Mouse (Mus musculus) hindbrain, embryonic 16.5 days (tissue): ENCODE data around the gene Ctdnep1. TPM values are rescaled to one million over a fixed set of nuclear protein-coding genes. Genes with fewer than 3 reads are reported as not detected.

Source experiments
- ATAC-seq: fragments of 200-750 bp; cut with Nextera tagmentation; 2 replicates; pipeline ENCODE4 v1.8.0; 2017; ENCODE audit warnings: moderate TSS enrichment, moderate library complexity
- H3K27ac ChIP-seq: fragments of 300-500 bp; sonication (generic); 2 replicates; pipeline ENCODE4 v1.5.1; 2014; ENCODE audit warnings: low read depth, mild to moderate bottlenecking, control low read depth, low read length, moderate library complexity
- H3K27me3 ChIP-seq: fragments of 300-500 bp; sonication (generic); replicated peaks from 2 replicates; pipeline ENCODE4 v1.6.1; 2014; ENCODE audit warnings: low read length; ENCODE audit not compliant: control insufficient read depth, insufficient read depth
- H3K36me3 ChIP-seq: fragments of 300-500 bp; sonication (generic); 2 replicates; pipeline ENCODE4 v1.6.1; 2014; ENCODE audit warnings: mild to moderate bottlenecking, low read length, moderate library complexity, mixed read lengths; ENCODE audit not compliant: control insufficient read depth, insufficient read depth
- H3K4me1 ChIP-seq: fragments of 300-500 bp; sonication (generic); 2 replicates; pipeline ENCODE4 v1.6.1; 2014; ENCODE audit warnings: low read depth, low read length; ENCODE audit not compliant: control insufficient read depth, insufficient read depth
- H3K4me2 ChIP-seq: fragments of 300-500 bp; sonication (generic); 2 replicates; pipeline ENCODE4 v1.6.1; 2014; ENCODE audit warnings: mild to moderate bottlenecking, low read length, control low read depth, moderate library complexity
- H3K4me3 ChIP-seq: fragments of 300-500 bp; sonication (generic); 2 replicates; pipeline ENCODE4 v1.5.1; 2014; ENCODE audit warnings: mild to moderate bottlenecking, low read length, control low read depth, moderate library complexity
- H3K9ac ChIP-seq: fragments of 300-500 bp; sonication (generic); 2 replicates; pipeline ENCODE4 v1.6.1; 2014; ENCODE audit warnings: low read depth, mild to moderate bottlenecking, control low read depth, low read length, moderate library complexity
- H3K9me3 ChIP-seq: fragments of 300-500 bp; sonication (generic); 2 replicates; pipeline ENCODE4 v1.6.1; 2014; ENCODE audit warnings: mild to moderate bottlenecking, low read length, moderate library complexity; ENCODE audit not compliant: control insufficient read depth
- WGBS: fragments of 180-500 bp; shearing (Covaris S2); extraction: QIAGEN DNeasy Blood & Tissue Kit; methylation state at CpG from one replicate; pipeline ENCODE4 v1.1.7; 2014; 5-methylcytosine and 5-hydroxymethylcytosine counted together
- polyA plus RNA-seq: library from polyadenylated mRNA; unstranded; fragments of >200 nt; fragmentation: Nextera tagmentation; extraction: Ambion mirVana; gene quantifications from 2 replicates; pipeline ENCODE4 v1.2.1, GENCODE M21; 2015

Gene Ctdnep1
- polyA plus RNA-seq, 1 experiment from 2014 or later = 26.9 TPM

GRCm38 (mm10) chr11:69964650-69965270, 16.2 kb upstream of the Ctdnep1 start, which contains the start of gene Cldn7:
Gene Cldn7, plus strand, starts transcription at chr11:69964779.
- no peak for ATAC-seq
- peaks cover 46% of the 10 kb centered on the region for H3K27me3 ChIP-seq
- peaks cover 8% of the 10 kb centered on the region for H3K4me1 ChIP-seq
- H3K27ac ChIP-seq = no peak within 1 kb of the TSS
- peak within 1 kb of the TSS; percentile 11 for H3K4me2 ChIP-seq
- WGBS = 11% methylated on average over 24 of the region's 24 CpGs
- no peaks in the 10 kb centered on the region for H3K9me3 ChIP-seq
- peaks cover 10% of the 10 kb centered on the region for H3K36me3 ChIP-seq
- H3K9ac ChIP-seq = no peak within 1 kb of the TSS
- peak within 1 kb of the TSS; percentile 12; the same call in 1 of the 2 replicates for H3K4me3 ChIP-seq

- H3K27ac ChIP-seq = no peak overlapping the region
- peaks cover 15% of the 10 kb centered on the region for H3K36me3 ChIP-seq
- no peak for ATAC-seq
- 3% methylated on average over 49 of the region's 49 CpGs for WGBS
- peak overlapping the region; percentile 11 for H3K4me2 ChIP-seq
- peaks cover 8% of the 10 kb centered on the region for H3K4me1 ChIP-seq
- H3K4me3 ChIP-seq = peak overlapping the region; percentile 25; the same call in 1 of the 2 replicates
- no peak overlapping the region for H3K9ac ChIP-seq
- peaks cover 46% of the 10 kb centered on the region for H3K27me3 ChIP-seq
- H3K9me3 ChIP-seq = no peaks in the 10 kb centered on the region
These were observed 15.5 kb upstream of the Ctdnep1 start for GRCm38 (mm10) chr11:69965271-69966005.

DNA sequence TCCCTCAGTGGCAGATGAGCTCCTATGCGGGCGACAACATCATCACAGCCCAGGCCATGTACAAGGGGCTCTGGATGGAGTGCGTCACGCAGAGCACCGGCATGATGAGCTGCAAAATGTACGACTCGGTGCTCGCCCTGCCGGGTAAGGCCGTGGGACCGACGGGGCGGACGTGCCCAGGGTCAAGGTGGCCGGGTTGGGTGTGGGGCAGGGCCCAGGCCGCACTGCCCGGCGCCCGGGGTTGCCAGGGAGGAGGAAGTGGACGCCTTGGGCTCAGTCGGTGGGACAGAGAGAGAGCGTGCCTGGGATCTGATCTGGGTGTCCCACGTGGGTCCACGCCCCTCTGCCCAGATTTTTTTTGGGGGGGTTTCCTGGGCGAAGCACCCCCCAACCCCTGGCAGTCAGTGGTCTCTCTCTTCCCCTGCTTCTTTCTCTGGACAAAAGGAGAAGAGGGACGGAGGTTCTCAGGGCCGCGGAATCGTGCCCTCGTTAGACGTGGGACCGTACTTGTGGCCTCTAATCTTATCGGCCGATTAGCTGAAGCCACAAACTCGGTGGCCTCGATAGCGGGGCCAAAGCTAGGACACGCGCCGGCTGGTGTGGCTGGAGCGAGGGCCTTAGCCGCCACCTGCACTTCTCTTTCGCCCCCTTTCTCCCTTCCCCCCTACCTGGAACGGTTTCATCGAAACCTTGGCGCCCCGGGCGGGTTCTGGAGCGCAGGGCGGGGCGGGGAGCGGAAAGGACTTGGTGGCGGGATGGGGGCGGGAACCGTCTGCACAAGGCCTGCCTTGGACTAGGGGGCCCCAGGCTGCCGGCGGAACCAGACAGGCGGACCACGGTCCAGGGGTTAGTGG, 14.7 kb upstream of the Ctdnep1 start:
- Histone ChIP-seq H3K27ac (no peak overlapping the region), H3K36me3 (peaks cover 17% of the 10 kb centered on the region), H3K27me3 (peaks cover 46% of the 10 kb centered on the region), H3K4me2 (peak overlapping the region; percentile 49), H3K4me3 (peak overlapping the region; percentile 25), H3K9ac (peak overlapping the region; percentile 42; the same call in 1 of the 2 replicates), H3K4me1 (peaks cover 8% of the 10 kb centered on the region), H3K9me3 (no peaks in the 10 kb centered on the region)
- 0 out of 2 replicates have a peak, but pooled peaks have one; percentile 20 for ATAC-seq
- WGBS = 2% methylated on average over 57 of the region's 59 CpGs

DNA sequence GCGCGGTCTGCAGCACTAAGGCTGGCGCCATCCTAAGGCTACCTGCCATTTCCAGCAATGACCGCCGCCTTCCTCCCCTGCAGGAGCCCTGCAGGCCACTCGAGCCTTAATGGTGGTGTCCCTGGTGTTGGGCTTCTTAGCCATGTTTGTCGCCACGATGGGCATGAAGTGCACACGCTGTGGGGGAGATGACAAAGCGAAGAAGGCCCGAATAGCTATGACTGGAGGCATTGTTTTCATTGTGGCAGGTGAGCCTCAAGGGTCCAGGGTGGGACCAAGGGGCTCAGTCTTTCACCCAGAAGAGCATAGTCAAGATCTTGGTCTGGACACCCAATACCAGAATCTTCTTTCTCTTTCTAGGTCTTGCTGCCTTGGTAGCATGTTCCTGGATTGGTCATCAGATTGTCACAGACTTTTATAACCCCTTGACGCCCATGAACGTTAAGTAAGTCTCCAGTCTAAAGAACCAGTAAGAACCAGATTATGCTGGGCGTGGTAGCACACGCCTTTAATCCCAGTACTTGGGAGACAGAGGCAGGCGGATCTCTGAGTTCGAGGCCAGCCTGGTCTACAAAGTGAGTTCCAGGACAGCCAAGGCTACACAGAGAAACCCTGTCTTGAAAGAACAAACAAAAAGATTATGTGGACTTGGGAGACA, 14.0 kb upstream of the Ctdnep1 start:
- Histone ChIP-seq H3K36me3 (peaks cover 20% of the 10 kb centered on the region), H3K4me2 (peak overlapping the region; percentile 49), H3K27me3 (peaks cover 46% of the 10 kb centered on the region), H3K9me3 (no peaks in the 10 kb centered on the region), H3K4me1 (peaks cover 8% of the 10 kb centered on the region), H3K9ac (peak overlapping the region; percentile 42; the same call in 1 of the 2 replicates), H3K4me3 (peak overlapping the region; percentile 25), H3K27ac (no peak overlapping the region)
- 46% methylated on average over 17 of the region's 17 CpGs for WGBS
- ATAC-seq = no peak

DNA sequence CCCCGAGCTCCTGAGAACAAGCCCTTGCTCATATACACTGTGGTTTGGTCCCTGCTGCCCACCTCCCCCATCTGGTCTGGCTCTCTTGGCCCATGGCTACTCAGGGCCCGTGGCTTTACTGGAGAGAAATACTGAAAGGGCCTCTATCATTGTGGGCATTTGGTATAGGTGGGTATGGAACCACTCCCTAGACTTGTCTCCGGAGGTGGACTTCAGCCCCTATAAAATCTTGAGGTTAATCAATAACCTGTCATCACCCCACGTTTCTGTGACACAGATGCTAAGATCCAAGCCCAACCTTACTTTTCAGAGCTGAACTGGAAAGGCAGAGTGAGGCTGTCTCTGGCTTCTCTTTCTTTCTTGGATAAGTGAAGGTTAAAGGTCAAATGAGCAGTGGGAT, 12.2 kb upstream of the Ctdnep1 start:
- Histone ChIP-seq H3K36me3 (peaks cover 20% of the 10 kb centered on the region), H3K4me3 (no peak overlapping the region), H3K4me2 (no peak overlapping the region), H3K27ac (no peak overlapping the region), H3K9me3 (no peaks in the 10 kb centered on the region), H3K4me1 (peaks cover 8% of the 10 kb centered on the region), H3K27me3 (peaks cover 36% of the 10 kb centered on the region), H3K9ac (no peak overlapping the region)
- WGBS = 89% methylated on average over 4 of the region's 4 CpGs
- no peak for ATAC-seq

GRCm38 (mm10) chr11:69970222-69970621, 10.7 kb upstream of the Ctdnep1 start:
- WGBS = 89% methylated on average over 6 of the region's 6 CpGs
- H3K27ac ChIP-seq = no peak overlapping the region
- no peak for ATAC-seq
- H3K9ac ChIP-seq = no peak overlapping the region
- H3K9me3 ChIP-seq = no peaks in the 10 kb centered on the region
- H3K4me1 ChIP-seq = peaks cover 7% of the 10 kb centered on the region
- H3K36me3 ChIP-seq = peaks cover 25% of the 10 kb centered on the region
- no peak overlapping the region for H3K4me3 ChIP-seq
- H3K4me2 ChIP-seq = no peak overlapping the region
- H3K27me3 ChIP-seq = peaks cover 22% of the 10 kb centered on the region

- H3K4me2 ChIP-seq = no peak overlapping the region
- WGBS = 87% methylated on average over 3 of the region's 3 CpGs
- H3K36me3 ChIP-seq = peaks cover 25% of the 10 kb centered on the region
- H3K9me3 ChIP-seq = no peaks in the 10 kb centered on the region
- peaks cover 19% of the 10 kb centered on the region for H3K27me3 ChIP-seq
- no peak for ATAC-seq
- H3K9ac ChIP-seq = no peak overlapping the region
- no peak overlapping the region for H3K27ac ChIP-seq
- H3K4me1 ChIP-seq = peaks cover 4% of the 10 kb centered on the region
- H3K4me3 ChIP-seq = no peak overlapping the region
These were observed 10.2 kb upstream of the Ctdnep1 start for GRCm38 (mm10) chr11:69970775-69971174.

DNA sequence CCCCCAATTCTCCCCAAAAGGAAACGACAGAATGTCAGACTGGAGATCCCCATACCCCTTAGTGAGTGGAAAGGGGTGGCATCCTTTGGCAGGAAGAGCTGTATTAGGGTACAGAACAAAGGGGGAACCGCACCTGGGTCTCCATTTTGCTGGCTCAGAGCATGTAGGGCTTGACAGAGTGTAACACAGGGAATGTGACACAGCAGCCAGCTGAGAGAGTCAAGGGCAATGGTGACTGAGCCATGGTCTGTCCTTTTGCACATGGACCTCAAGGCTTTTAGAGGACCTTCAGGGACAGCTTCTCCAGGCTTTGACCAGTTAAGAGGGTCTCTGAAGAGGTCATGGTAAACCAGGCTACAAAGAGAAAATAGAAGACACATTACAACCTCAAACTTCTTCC, 6.0 kb upstream of the Ctdnep1 start:
- no peak overlapping the region for H3K4me2 ChIP-seq
- no peak for ATAC-seq
- no peaks in the 10 kb centered on the region for H3K27me3 ChIP-seq
- no peak overlapping the region for H3K27ac ChIP-seq
- no peaks in the 10 kb centered on the region for H3K9me3 ChIP-seq
- peaks cover 10% of the 10 kb centered on the region for H3K4me1 ChIP-seq
- WGBS = 92% methylated on average over 2 of the region's 2 CpGs
- no peak overlapping the region for H3K9ac ChIP-seq
- H3K4me3 ChIP-seq = no peak overlapping the region
- peaks cover 21% of the 10 kb centered on the region for H3K36me3 ChIP-seq
